Mouse (Mus musculus) limb, embryonic 14.5 days (tissue): ENCODE measurements around the gene Zcwpw1. TPM values are rescaled to one million over a fixed set of nuclear protein-coding genes. Genes with fewer than 3 reads are reported as not detected.

Experiments used
- ATAC-seq: fragments of 200-750 bp; cut with Nextera tagmentation; 2 replicates; pipeline ENCODE4 v1.8.0; 2017; ENCODE audit warnings: low read depth, moderate number of reproducible peaks, moderate TSS enrichment; ENCODE audit not compliant: low FRiP score
- DNase-seq: peaks from one replicate; pipeline ENCODE4 v3.0.0-alpha.2; 2015; ENCODE audit warnings: low spot score
- H3K27ac ChIP-seq: fragments of 300-500 bp; sonication (generic); replicated peaks from 2 replicates; pipeline ENCODE4 v1.5.1; 2014; ENCODE audit warnings: low read depth, mild to moderate bottlenecking, low read length, moderate library complexity, mixed read lengths
- H3K27me3 ChIP-seq: fragments of 300-500 bp; sonication (generic); 2 replicates; pipeline ENCODE4 v1.6.1; 2014; ENCODE audit warnings: low read length, mixed read lengths; ENCODE audit not compliant: control insufficient read depth, insufficient read depth
- H3K36me3 ChIP-seq: fragments of 300-500 bp; sonication (generic); 2 replicates; pipeline ENCODE4 v1.6.1; 2014; ENCODE audit warnings: mild to moderate bottlenecking, low read length, moderate library complexity, mixed read lengths; ENCODE audit not compliant: control insufficient read depth, insufficient read depth
- H3K4me1 ChIP-seq: fragments of 300-500 bp; sonication (generic); 2 replicates; pipeline ENCODE4 v1.6.1; 2014; ENCODE audit warnings: antibody characterized with exemption, low read length, mixed read lengths; ENCODE audit not compliant: control insufficient read depth, insufficient read depth
- H3K4me2 ChIP-seq: fragments of 300-500 bp; sonication (generic); replicated peaks from 2 replicates; pipeline ENCODE4 v1.6.1; 2014; ENCODE audit warnings: low read depth, mild to moderate bottlenecking, low read length, moderate library complexity; ENCODE audit not compliant: severe bottlenecking
- H3K4me3 ChIP-seq: fragments of 300-500 bp; sonication (generic); replicated peaks from 2 replicates; pipeline ENCODE4 v1.5.1; 2014; ENCODE audit warnings: low read length
- H3K9ac ChIP-seq: fragments of 300-500 bp; sonication (generic); 2 replicates; pipeline ENCODE4 v1.6.1; 2014; ENCODE audit warnings: mild to moderate bottlenecking, low read depth, low read length, moderate library complexity; ENCODE audit not compliant: severe bottlenecking
- H3K9me3 ChIP-seq: fragments of 300-500 bp; sonication (generic); 2 replicates; pipeline ENCODE4 v1.6.1; 2016; ENCODE audit warnings: low read length; ENCODE audit not compliant: control insufficient read depth
- POLR2A ChIP-seq: fragments of 200-500 bp; IDR thresholded peaks from 2 replicates; pipeline ENCODE4 v1.8.0; 2012; ENCODE audit warnings: inconsistent platforms, mild to moderate bottlenecking, moderate library complexity, borderline replicate concordance; ENCODE audit not compliant: insufficient read depth, insufficient read length; ENCODE audit errors: extremely low read depth
- WGBS: fragments of 180-500 bp; shearing (Covaris S2); extraction: QIAGEN DNeasy Blood & Tissue Kit; methylation state at CpG from one replicate; pipeline ENCODE4 v1.1.7; 2014; 5-methylcytosine and 5-hydroxymethylcytosine counted together
- polyA plus RNA-seq, 2 experiments: library from polyadenylated mRNA; depleted of rRNA in 1 of 2; stranded (reverse) in 1 of 2; unstranded in 1 of 2; fragments of >200 nt; fragmentation: Nextera tagmentation in 1 of 2; extraction: Ambion mirVana in 1 of 2; gene quantifications; 2 replicates each; pipeline versions ENCODE4 v1.2.1 to v1.2.3; 2012 to 2014

The Zcwpw1 gene
- polyA plus RNA-seq, 2 experiments, result 17.3 to 30.1 TPM

DNA sequence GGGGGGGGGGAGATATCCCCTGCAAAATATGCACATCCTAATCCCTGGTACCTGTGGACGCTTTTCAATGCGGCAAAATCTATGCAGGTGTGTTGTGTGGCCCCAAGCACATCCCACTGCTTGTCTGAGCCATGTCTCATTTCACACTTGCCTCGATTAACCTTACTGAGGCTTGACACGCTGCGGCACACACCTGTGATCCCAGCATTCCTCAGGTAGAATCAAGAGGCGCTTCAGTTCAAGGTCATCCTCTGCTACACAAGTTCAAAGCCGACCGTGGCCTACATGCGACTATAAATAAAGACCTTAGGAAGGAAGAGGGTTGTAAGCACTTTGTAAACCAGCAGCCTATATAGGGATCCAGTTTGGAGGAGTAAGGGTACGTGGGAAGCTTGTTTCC lies 45.5 kb upstream of the Zcwpw1 start:
- H3K4me3 ChIP-seq, result peak overlapping the region; percentile 63
- peaks cover 13% of the 10 kb centered on the region; the same call in 1 of the 2 replicates for H3K4me1 ChIP-seq
- H3K9me3 ChIP-seq, result no peaks in the 10 kb centered on the region
- ATAC-seq, result no peak
- TF ChIP-seq POLR2A, result no peak
- H3K4me2 ChIP-seq, result peak overlapping the region; percentile 93
- peaks cover 7% of the 10 kb centered on the region for H3K36me3 ChIP-seq
- no peak overlapping the region for H3K27ac ChIP-seq
- H3K9ac ChIP-seq, result no peak overlapping the region
- DNase-seq, result no peak
- WGBS, result 55% methylated on average over 10 of the region's 10 CpGs
- H3K27me3 ChIP-seq, result no peaks in the 10 kb centered on the region

DNA sequence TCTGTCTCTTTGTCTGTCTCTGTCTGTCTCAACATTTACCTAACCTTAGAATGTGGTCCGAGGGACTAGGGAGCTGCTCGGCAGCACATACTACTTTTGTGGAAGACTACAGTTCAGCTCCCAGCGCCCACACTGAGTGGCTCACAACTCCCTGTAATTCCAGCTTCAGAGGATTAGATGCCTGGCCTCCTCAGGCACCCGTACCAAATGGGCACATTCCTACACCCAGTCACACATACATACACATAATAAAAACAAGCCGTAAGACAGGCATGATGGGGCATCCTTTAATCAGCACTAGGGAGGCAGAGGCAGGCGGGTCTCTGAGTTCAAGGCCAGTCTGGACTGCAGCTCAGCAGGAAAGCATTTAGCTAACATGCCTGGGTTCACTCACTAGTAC lies 44.8 kb upstream of the Zcwpw1 start:
- TF ChIP-seq POLR2A, result no peak
- no peak for DNase-seq
- Histone ChIP-seq H3K4me3 (no peak overlapping the region), H3K27me3 (no peaks in the 10 kb centered on the region), H3K4me2 (no peak overlapping the region), H3K36me3 (peaks cover 1% of the 10 kb centered on the region; the same call in 1 of the 2 replicates), H3K4me1 (peaks cover 17% of the 10 kb centered on the region), H3K9me3 (no peaks in the 10 kb centered on the region), H3K27ac (no peak overlapping the region), H3K9ac (no peak overlapping the region)
- ATAC-seq, result no peak
- 89% methylated on average over 6 of the region's 6 CpGs for WGBS

DNA sequence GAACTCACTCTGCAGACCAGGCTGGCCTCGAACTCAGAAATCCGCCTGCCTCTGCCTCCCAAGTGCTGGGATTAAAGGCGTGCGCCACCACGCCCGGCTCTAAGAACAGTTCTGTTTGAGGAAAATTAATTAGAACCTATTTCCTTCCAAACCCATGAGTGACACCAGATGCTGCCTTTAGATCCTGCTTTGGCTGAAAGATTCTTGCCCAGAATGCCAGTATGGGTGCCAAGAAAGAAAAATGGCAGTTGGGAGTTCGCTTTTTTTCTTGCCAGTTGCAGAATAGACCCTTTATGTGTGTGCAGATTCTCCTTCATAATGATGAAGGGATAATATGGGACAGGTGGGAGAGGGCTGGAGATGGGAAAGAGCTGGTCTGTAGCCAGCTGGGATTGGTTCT lies 43.4 kb upstream of the Zcwpw1 start:
- peaks cover 27% of the 10 kb centered on the region for H3K4me1 ChIP-seq

DNA sequence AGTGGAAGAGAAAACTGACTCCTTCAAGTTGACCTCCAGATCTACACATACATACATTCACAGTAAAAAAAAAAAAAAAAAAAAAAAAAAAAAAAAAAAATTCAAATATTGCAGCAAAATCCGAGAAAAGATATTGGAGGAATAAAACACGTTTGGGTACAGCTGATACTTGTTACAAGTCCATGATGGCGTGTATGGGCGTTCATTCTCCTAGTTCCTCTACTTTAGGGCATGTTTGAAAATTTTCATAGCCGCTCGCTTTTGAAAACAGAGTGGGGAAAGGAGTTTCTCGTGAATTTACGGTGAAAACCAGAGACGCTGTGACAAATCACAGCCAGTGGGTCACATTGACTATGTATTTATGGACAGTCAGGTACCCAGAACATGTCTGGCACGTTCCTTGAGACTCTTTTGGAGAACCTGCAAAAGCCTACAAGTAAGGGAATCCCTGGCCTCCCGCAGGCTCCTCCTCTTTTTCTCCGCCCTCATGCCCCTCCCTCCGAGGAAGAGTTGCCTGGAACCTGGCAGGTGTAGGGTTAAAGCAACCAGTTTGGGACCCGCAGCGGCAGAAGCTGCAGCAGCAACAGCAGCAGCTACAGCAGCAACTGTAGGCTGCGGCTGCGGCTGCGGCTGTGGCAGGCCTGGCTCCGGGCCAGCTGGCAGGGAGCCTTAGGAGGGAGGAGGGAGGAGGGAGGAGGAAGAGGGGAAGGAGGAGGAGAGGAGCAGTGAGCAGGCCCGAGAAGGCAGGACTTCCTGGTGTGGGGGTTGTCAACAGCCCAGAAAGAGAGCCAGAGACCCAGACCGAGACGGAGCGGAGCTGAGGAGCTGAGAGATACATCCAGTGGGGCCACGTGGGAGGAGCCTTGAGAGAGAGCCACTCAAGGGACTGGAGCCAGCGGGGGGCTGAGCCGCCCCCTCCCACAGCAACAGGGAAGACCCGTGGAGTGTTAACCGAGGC lies 42.1 kb upstream of the Zcwpw1 start, which contains the start of gene Tsc22d4:
TSS of gene Tsc22d4 (plus strand) at position 517 of the 958 bp plus-strand sequence.
- peak within 1 kb of the TSS; percentile 66 for H3K4me3 ChIP-seq
- TF ChIP-seq POLR2A, result no peak
- DNase-seq (peak; percentile 93), ATAC-seq (peak; percentile 88)
- H3K27me3 ChIP-seq, result no peaks in the 10 kb centered on the region
- H3K36me3 ChIP-seq, result peaks cover 2% of the 10 kb centered on the region; the same call in 1 of the 2 replicates
- H3K27ac ChIP-seq, result peak within 1 kb of the TSS; percentile 86
- WGBS, result 2% methylated on average over 28 of the region's 28 CpGs
- peaks cover 24% of the 10 kb centered on the region for H3K4me1 ChIP-seq
- H3K9me3 ChIP-seq, result no peaks in the 10 kb centered on the region
- H3K4me2 ChIP-seq, result peak within 1 kb of the TSS; percentile 97
- H3K9ac ChIP-seq, result peak within 1 kb of the TSS; percentile 73

More for the DNA sequence above, 43.4 kb upstream of the Zcwpw1 start:
- H3K9ac ChIP-seq, result no peak overlapping the region
- DNase-seq (no peak), ATAC-seq (no peak)
- no peak overlapping the region for H3K4me3 ChIP-seq
- TF ChIP-seq POLR2A, result no peak
- no peaks in the 10 kb centered on the region for H3K36me3 ChIP-seq
- H3K4me2 ChIP-seq, result no peak overlapping the region
- H3K27ac ChIP-seq, result no peak overlapping the region
- 83% methylated on average over 7 of the region's 7 CpGs for WGBS
- H3K9me3 ChIP-seq, result no peaks in the 10 kb centered on the region
- H3K27me3 ChIP-seq, result no peaks in the 10 kb centered on the region

DNA sequence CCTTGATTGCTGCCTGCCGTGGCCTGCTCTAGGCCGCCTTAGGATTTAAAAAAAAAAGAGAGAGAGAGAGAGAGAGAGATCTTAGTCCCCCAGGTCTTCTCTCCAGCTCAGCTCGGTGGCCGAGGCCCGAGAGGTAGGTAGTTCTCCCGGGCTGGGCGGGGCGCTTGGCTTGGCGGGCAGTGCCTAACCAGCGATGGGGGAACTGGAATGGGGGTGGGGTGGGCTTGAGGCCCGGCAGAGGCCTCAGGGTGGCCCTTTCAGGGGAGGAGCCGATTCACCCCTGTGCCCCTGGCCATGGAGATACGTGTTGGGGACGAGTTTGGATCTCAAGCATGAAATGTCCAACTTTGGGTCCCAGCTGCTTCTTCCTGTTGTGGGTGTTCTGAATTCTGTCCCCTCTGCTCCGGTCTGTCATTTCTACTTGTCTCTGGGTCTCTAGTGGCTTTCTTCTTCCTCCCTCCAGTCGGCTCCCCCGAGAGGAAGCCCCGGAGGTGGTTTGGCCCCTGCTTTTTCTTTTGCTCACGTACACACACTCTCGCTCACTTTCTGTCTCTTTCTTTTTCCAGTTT lies 41.2 kb upstream of the Zcwpw1 start:
- Histone ChIP-seq H3K36me3 (peaks cover 11% of the 10 kb centered on the region), H3K9ac (peak overlapping the region; percentile 73), H3K9me3 (no peaks in the 10 kb centered on the region), H3K27me3 (no peaks in the 10 kb centered on the region), H3K4me1 (peaks cover 24% of the 10 kb centered on the region), H3K4me3 (peak overlapping the region; percentile 66), H3K4me2 (peak overlapping the region; percentile 97), H3K27ac (peak overlapping the region; percentile 86)
- TF ChIP-seq POLR2A, result no peak
- 0% methylated on average over 18 of the region's 20 CpGs for WGBS
- ATAC-seq, result peak; percentile 13
- DNase-seq, result peak; percentile 51
